Mouse (Mus musculus) embryonic fibroblast, embryonic 13.5 days (primary cell): ENCODE data around the gene Prune2. TPM values are rescaled to one million over a fixed set of nuclear protein-coding genes. Genes with fewer than 3 reads are reported as not detected.

ENCODE experiments used
- H3K27ac ChIP-seq: 2 replicates; pipeline ENCODE4 v1.5.1; 2012; ENCODE audit warnings: low read length, control low read depth, inconsistent platforms; ENCODE audit not compliant: insufficient read depth
- H3K4me1 ChIP-seq: 2 replicates; pipeline ENCODE4 v1.6.1; 2011; ENCODE audit warnings: low read length; ENCODE audit not compliant: control insufficient read depth, insufficient read depth
- H3K4me3 ChIP-seq: 2 replicates; pipeline ENCODE4 v1.5.1; 2011; ENCODE audit warnings: mild to moderate bottlenecking, control low read depth, low read length; ENCODE audit not compliant: insufficient read depth
- CTCF ChIP-seq: IDR thresholded peaks from 2 replicates; pipeline ENCODE4 v1.5.1; 2011; ENCODE audit warnings: mild to moderate bottlenecking, control low read depth, low read length, moderate library complexity, borderline replicate concordance; ENCODE audit not compliant: insufficient read depth
- POLR2A ChIP-seq: IDR thresholded peaks from 2 replicates; pipeline ENCODE4 v1.6.1; 2011; ENCODE audit warnings: low read depth, mild to moderate bottlenecking, control low read depth, low read length, moderate library complexity
- polyA plus RNA-seq: library from polyadenylated mRNA; stranded (reverse); fragments of >200 nt; gene quantifications from 2 replicates; pipeline ENCODE4 v1.2.4, GENCODE M21; 2011; ENCODE audit warnings: low read depth; ENCODE audit not compliant: missing spikeins, insufficient read length

Prune2 gene
- polyA plus RNA-seq = 7.8 and 15.4 TPM in 2 replicates

DNA sequence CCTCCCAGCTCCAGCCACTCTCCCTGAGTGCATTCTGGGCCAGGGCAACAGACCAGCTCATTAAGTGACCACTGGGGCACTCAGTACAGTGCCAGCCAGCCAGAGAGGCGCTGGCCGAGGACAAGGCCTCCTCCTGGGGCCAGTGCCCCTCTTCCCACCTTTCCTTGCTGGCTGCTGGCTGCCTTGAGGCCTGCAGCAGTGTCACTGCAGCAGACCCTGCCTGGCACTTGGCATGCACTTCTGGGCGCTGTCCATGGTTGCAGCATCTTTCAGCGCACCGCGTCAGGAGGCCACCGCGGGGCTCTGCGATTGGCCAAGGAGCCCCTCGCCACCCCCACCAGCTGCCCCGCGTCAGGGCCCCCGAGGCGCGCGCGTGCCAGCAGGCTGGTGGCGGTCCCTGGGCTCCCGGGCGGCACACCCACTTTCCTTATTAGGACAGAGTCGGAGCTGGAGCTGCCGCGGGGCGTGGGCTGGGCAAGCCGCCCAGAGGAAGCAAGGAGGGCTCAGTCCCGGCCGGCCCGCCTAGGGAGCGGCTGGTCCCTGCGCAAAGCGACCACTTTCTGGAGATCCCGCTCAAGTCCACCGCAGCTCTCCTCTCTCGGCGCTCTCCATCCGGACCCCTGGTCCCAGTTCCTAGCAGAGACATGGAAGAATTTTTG is at the start of gene Prune2:
Gene Prune2, plus strand, starts transcription at position 506 of the 659 bp plus-strand sequence.
- H3K4me1 ChIP-seq = 0 out of 2 replicates have a peak, but pooled peaks cover 2% of the 10 kb centered on the region
- peak within 1 kb of the TSS; percentile 43 for H3K4me3 ChIP-seq
- TF ChIP-seq CTCF (no peak), POLR2A (peak; percentile 31; the same call in 1 of the 2 replicates)
- no peak within 1 kb of the TSS for H3K27ac ChIP-seq

DNA sequence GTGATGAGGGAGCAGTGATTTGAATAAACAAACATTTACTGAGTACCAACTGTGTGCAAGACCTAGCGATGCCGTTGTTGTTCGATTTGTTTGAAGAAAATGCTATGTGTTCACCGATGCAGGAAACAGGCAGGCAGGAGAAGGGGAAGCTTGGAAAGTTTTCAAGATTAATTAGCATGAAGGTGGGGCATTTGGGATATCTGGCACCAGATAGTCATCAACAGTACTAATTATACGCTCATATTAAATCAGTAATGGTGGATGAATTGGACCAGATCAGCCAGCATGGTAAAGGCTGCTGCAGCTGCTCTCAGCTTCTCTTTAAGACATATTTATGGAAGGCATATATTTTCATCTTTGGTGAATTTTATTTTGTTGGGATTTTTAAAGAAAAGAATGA is 44.4 kb upstream of the Prune2 start:
- Histone ChIP-seq H3K4me1 (no peaks in the 10 kb centered on the region; the same call in 1 of the 2 replicates), H3K4me3 (no peak overlapping the region), H3K27ac (no peak overlapping the region)
- no peak for TF ChIP-seq POLR2A
- no peak for TF ChIP-seq CTCF

DNA sequence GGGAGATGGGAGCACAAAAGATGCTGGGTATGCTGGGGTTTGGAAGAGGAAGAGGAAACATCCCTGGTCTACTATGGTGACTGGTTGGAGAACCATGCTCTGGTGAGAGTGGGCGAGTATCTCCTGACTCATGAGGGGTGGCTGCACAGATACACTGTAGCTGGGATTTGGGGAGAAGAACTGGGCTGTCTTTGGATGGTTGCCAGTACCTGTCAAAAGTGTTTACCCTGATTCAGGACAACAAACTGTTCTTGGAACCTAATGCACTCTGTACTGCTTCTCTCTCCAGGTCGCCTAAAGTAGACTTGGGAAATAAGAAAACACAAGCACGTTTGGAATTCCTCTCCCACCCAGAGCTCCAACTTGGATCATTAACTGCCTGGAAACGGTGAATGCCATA is 31.4 kb upstream of the Prune2 start:
- H3K4me1 ChIP-seq = no peaks in the 10 kb centered on the region
- TF ChIP-seq POLR2A (no peak), CTCF (no peak)
- no peak overlapping the region for H3K27ac ChIP-seq
- no peak overlapping the region for H3K4me3 ChIP-seq

DNA sequence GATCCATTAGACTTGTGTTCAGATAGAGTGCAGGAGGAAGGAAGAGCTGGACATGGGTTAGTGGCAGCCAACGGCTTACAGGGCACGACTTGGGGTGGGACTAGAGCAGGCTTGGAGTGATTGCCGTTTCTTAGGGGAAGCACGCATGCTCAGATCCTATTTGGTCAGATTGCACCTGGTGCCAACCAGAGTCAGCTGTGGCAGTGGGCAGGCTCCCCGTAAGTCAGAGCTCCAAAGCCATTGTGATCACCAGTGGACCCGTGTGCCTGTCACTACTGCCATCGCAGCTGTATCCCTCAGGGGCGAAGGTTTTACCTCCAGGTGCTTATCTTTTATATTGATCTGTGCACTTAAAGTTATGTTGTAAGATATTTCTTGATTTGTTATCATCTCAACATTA is 21.3 kb upstream of the Prune2 start:
- Histone ChIP-seq H3K4me1 (no peaks in the 10 kb centered on the region), H3K27ac (no peak overlapping the region), H3K4me3 (no peak overlapping the region)
- no peak for TF ChIP-seq CTCF
- TF ChIP-seq POLR2A = no peak

DNA sequence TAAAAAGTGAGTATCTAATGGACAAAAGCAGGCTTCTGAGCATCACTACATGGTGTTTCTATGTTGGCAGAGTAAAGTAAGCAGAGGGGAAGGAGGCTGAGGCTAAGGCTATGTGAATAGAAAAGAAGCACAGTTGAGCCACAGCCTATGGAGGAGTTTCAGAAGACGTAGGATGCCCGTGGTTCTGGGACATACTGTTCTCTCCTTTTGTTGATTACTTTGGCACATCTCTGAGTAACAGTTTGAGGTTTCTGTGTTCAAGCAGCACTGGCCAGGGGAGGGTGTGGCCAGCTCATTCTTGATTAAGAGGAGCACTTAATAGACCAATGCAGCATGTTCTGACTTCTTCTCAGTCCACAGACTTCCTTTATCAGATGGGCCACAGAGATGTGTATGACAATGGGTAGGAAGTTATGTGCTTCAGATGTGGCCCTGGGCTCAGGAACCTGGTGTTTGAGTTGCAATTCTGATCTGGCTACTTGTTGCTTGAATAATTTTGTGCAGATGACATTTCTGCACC is 7.1 kb upstream of the Prune2 start:
- Histone ChIP-seq H3K4me3 (no peak overlapping the region), H3K27ac (no peak overlapping the region), H3K4me1 (0 out of 2 replicates have a peak, but pooled peaks cover 2% of the 10 kb centered on the region)
- TF ChIP-seq CTCF (no peak), POLR2A (no peak)

DNA sequence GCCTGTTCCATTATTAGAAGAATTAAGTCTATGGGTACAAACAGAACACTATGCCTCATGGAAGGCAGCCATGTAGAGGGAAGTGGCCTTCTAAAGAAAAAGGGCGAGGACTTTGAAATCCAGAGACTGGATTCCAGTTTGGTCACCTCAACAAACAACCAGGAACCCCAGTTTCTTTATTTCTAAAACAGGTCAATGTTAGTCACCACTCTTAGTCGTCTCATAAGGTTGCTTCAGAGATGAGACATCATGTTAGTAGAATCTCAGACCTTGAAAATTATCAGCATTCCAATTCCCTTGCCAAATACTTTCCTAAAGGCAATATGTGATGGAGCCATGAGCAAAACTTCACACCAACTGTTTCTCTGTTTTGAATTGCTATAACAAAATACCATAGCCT is 6.6 kb upstream of the Prune2 start:
- H3K4me1 ChIP-seq = 0 out of 2 replicates have a peak, but pooled peaks cover 2% of the 10 kb centered on the region
- no peak overlapping the region for H3K4me3 ChIP-seq
- no peak overlapping the region for H3K27ac ChIP-seq
- TF ChIP-seq CTCF = no peak
- no peak for TF ChIP-seq POLR2A

DNA sequence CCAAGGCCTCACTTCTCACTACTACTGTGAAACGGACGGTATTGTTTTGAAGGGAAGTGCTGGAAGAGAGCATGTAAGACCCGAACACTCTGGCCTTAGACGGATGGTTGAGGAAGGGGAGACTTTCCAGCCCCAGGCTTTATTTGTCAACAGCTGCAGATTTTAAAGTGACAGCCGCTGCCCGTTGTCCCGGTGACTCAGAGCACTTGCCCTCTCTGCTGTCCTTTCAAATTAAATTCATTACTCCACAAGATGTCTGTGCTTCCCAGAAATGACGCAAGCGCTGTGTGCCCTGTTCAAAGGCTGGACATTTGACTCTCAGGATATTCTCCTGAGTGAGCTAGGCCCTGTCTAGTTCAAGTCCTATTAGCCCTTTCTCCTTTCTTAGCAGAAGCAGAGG is 5.9 kb upstream of the Prune2 start:
- Histone ChIP-seq H3K4me3 (no peak overlapping the region), H3K4me1 (0 out of 2 replicates have a peak, but pooled peaks cover 2% of the 10 kb centered on the region), H3K27ac (no peak overlapping the region; the same call in 1 of the 2 replicates)
- no peak for TF ChIP-seq CTCF
- TF ChIP-seq POLR2A = no peak

DNA sequence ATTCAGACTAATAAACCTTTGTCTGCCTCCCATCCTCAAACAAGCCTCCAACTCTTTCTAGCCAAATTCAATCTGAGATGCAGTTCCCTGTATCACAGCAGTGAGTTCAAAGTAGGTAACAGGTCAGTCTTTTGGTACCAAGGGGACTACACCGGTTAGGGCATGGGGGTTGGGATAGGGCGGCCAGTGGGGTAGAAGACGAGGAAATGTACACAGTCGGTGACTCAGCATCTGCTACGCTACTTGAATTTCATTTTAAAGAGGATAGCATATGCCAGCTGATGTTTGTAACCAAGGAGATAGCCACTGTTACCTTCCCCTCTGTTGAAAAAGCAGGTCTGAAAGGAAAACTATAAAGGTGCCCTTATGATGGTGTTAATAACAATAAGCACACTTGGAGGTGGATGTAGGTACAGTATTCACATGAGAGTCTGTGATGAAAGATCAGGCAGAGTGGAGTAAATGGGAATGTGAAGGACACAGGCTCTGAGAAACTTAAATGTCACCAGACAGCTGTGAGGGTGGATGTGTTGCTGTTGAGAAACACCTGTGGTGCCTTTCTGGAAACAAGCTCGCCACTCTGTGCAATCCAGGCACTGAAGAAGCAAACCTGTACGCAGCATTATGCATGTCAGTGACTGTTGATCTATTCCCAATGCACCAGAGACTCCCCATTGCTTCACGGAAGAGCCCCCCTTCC is 5.1 kb upstream of the Prune2 start:
- H3K4me1 ChIP-seq = 0 out of 2 replicates have a peak, but pooled peaks cover 2% of the 10 kb centered on the region
- no peak overlapping the region for H3K27ac ChIP-seq
- H3K4me3 ChIP-seq = no peak overlapping the region
- TF ChIP-seq POLR2A (no peak), CTCF (no peak)

DNA sequence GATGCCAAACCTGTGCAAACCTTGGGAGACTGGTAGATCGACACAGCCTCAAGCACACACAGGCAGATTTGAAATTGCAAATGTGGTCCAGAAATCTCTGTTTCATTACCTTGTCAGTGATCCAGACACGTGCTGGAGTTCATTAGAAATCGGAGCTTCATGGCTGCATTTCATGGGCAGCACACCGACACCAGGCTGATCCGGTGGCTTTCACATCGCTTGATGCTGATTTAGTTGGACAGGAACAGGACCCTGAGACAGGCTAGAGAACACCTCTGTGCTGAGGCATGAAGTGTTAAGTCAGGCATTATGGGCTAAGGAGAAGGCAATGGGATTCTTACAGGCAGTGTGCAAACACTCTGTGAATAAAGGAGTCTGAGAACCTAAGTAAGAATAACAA is 1.2 kb upstream of the Prune2 start:
- TF ChIP-seq CTCF = no peak
- no peak for TF ChIP-seq POLR2A
- 0 out of 2 replicates have a peak, but pooled peaks cover 4% of the 10 kb centered on the region for H3K4me1 ChIP-seq
- no peak overlapping the region for H3K27ac ChIP-seq
- no peak overlapping the region for H3K4me3 ChIP-seq

DNA sequence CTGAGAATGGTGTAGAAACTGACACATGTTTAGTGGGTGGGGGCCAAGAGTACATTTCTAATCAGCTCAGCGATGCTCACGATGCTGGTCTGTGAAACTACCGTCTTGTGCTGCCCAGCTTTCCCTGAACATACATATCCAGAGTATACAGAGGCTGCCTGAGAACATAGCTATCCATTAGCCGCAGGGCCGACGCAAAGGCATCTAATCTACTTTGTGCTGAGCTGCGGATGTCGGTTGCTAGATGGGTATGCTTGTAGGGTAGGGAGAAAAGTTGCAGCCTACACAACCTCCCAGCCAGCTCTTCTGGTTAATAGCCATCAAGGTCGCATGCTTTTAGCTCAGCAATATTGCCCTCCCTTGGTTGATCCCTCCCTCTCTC is 696 bp upstream of the Prune2 start:
- Histone ChIP-seq H3K4me3 (no peak overlapping the region), H3K4me1 (0 out of 2 replicates have a peak, but pooled peaks cover 4% of the 10 kb centered on the region), H3K27ac (no peak overlapping the region)
- no peak for TF ChIP-seq CTCF
- TF ChIP-seq POLR2A = no peak

DNA sequence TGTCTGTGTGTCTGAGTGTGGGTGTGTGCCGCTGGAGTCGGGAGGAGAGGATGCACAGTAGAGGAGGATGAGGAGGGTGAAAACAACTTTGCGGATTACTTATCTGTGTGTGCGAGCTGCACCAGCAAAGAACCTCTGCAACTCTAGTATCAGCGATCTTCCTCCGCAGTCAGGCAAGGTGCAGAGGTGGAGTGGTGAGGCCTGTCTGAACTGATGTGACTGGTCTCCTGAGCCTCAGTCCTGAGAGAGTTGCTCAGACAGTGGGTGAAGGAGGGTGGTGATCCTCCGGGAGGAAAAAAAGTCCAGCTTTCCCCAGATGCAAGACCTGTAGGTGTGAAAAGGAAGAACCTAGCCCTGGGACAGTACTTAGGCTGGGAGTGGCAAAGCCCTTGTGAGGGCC is 401 bp downstream of the Prune2 start:
- H3K4me3 ChIP-seq = peak overlapping the region; percentile 43
- TF ChIP-seq POLR2A (no peak), CTCF (no peak)
- no peak overlapping the region for H3K27ac ChIP-seq
- H3K4me1 ChIP-seq = 0 out of 2 replicates have a peak, but pooled peaks cover 2% of the 10 kb centered on the region
